Mouse (Mus musculus): ENCODE measurements at regions not wholly inside any gene's neighbourhood (a gene's known extent, or its start where the extent isn't known, plus 50 kb on each side); places are given as distances from the start of the nearest gene placed in this dataset.

DNA sequence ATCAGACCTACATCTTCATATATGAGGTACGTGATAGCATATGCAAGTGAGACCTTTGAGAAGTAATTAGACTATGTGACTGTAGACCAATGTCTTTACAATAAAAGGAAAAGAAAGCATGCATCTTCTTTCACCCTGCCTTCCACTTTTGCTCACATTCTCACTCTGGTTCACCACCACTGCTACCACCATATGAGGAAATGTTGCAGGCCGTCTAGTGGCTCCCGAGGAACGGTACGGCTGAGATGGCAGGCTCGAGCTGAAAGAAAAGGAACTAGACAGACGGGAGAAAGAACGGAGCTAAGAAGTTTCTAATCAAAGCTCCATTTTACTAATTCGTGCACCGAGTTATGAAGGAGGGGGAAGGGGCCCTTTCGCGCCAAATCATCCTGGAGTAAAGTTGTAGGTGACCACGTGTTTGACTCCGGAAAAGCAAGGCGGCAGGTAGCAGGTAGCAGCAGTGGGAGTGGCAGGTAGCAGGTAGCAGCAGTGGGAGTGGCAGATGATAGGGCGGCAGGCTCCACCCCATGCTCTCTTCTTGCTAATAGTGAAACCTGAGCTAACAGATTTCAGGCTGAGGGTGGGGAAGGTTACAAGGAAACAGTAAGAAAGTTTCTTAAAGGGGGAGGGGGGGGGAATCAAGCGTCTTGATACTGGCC, 125.9 kb upstream of the Gm34302 start:
- no peak for TF ChIP-seq CTCF (IDR thresholded peaks at IDR 0.05; ENCODE audit: borderline replicate concordance, insufficient read depth, low read length)
- no peak for TF ChIP-seq POLR2A (IDR thresholded peaks at IDR 0.05; ENCODE audit: low read depth, low read length)

Measured in embryonic fibroblast, embryonic 13.5 days (primary cell).